Mouse (Mus musculus) mouse embryonic stem cell (cell line): ENCODE measurements around the gene Bglap2.

ENCODE experiments used
- in situ Hi-C, 2 experiments: fragments of 300-500 bp; cut with MboI; formaldehyde crosslinking; loops; 1 replicate in 1 of 2; 3 replicates in 1 of 2; pipeline ENCODE4 v1.14.3; 2019 to 2020; ENCODE audit warnings: low sequenced_read_pairs in 2 of 2, low pct_unique_long_range_greater_than_20kb in 1 of 2, mixed read lengths in 1 of 2; ENCODE audit not compliant: unreplicated experiment in 1 of 2

The Bglap2 gene

DNA sequence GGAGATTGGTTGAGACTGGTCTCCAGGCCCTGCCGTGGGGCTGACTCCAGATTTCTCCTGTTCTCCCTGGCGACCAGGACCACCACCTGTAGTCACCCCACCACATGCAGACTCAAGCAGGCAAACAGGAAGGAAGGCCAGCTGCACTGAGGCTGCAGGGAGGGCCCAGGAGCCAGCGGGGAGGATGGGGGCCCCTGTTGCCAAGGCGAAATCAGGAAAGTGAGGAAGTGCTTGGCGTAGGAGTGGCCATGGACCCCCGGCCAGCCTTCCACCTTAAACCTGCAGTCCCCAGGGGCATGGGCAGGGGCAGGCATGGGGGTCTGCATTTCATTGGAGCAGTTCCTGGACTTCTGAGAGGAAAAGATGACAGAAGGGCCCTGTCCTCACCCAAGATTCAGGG lies 17.4 kb downstream of the Bglap2 start:
- in situ Hi-C loops: no loop called here

DNA sequence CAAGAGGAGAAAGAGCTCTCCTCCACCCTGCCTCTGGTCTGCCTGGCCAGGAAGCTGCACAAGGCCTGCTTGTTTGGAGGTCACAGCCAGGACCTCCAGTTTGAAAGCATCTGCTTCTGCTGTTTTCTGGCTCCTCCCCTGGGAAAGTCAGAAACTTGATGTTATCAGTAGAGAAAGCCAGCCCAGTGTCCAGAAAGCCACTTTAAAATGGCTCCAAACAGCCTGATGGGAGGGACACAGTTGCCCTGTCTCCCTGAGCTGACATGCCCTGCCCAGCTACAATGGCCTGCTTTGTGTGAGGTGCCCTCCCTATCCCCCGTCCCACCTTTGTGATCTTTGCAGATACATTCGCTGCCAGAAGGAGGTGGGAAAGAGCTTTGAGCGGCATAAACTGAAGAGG lies 18.5 kb downstream of the Bglap2 start:
- in situ Hi-C loops: no loop called here

DNA sequence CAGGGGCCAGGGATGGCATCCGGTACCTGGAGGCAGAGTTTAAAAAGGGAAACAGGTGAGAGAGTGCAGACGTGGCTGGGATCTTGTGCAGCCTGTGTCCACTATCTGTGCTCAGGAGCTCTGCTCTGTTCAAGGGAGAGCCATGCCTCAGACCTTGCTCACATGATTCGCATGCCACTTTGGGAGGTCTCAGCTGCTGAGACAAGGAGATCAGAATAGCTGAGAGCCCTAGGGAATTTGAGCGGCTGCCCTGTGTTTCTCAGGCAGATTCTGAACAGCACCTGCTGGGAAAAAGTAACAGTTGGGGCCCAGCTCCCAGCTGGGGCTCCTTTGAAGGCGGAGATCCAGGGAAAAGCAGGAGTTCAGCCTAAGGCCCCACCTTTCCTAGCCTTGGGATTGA lies 18.9 kb downstream of the Bglap2 start:
- in situ Hi-C loops: no loop called here

DNA sequence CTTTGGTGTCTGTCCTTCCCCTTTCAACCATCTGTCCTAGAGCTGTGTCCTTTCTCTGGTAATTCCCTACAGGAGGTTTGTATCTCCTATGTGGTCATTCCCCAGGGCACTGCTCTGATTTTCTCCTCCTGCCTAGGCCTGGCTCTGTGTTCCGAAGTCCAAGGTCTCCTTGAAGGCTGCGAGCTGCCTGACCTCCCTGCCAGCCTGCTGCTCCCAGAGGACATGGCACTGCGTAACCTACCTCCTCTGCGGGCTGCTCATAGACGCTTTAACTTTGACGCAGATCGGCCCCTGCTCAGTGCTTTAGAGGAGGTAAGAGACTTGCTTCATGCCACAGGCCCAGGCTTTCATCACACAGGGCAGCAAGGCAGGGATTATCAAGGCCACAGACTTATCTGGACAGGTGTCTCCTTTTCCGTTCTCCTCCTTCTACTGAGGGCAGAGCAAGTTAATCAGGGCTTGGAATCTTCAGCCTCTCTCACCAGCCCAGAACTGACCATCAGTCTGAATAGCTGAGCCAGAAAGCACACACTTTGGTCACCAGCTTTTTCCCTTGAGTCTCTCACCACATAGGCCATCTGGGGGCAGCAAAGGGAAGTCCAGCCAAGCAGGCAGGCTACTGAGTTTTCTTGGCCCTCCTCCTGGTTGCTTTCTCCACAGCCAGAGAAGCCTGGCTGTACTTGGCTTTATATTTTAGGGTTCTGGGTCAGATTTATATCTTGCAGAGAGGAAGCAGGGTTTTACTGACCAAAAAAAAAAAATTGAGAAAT lies 23.9 kb downstream of the Bglap2 start:
- in situ Hi-C loops: loop anchor here (5.0 kb wide), 1 partner anchor 42 kb away; no protein-coding TSS in a partner anchor

DNA sequence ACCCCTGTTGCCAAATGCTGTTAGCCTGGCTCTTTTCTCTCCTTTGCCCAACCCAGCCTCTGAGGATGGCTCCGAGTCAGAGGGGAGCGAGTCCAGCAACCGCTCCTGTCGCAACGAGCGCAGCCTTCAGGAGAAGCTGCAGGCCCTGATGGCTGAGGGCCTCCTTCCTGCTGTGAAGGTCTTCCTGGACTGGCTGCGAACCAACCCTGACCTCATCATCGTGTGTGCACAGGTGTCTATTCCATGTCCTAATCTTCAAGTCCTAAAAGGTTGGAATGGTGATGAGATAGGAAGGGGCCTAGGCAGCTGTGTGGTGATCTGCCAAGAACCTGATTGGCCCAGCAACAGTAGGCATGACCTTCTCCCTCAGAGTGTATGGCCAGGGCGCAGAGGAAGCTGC lies 25.6 kb downstream of the Bglap2 start:
- in situ Hi-C loops: loop anchor here (5.0 kb wide), 1 partner anchor 41 kb away; no protein-coding TSS in a partner anchor

DNA sequence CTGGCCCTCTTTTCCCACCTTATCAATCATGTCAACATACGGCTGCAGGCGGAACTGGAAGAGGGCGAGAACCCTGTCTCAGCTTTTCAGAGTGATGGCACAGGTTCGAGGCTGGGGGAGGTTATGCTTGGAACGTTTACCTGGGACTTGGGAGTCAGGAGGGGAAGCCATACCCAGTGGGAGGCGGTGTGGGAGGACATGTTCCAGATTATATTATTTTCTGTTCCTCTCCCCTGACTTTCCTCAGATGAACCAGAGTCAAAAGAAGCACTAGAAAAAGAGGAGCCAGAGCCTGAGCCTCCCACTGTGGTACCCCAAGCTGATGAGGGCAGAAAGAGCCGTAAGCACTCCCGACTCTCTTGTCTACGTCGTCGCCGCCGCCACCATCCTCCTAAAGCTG lies 27.8 kb downstream of the Bglap2 start:
- in situ Hi-C loops: loop anchor here (5.0 kb wide), 1 partner anchor 38 kb away; no protein-coding TSS in a partner anchor

DNA sequence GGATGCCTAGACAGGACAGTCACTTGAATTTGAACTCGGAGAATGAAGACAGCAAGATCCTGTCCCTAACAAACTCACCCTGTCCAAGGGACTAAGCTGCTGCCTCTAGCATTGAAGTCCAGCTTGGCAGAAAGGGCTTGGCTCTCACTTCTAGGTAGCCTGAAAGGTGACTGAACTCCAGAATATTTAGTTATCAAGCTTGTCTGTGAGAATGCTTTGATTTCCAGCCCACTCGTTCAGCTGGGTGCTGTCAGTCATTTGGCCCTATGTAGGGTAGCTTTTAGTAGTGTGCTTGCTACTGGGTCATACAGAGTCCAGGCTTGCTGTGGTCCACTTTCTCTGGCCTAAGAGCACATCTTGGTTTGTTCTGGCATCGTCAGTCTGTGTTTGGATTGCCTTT lies 39.5 kb downstream of the Bglap2 start:
- in situ Hi-C loops: no loop called here

DNA sequence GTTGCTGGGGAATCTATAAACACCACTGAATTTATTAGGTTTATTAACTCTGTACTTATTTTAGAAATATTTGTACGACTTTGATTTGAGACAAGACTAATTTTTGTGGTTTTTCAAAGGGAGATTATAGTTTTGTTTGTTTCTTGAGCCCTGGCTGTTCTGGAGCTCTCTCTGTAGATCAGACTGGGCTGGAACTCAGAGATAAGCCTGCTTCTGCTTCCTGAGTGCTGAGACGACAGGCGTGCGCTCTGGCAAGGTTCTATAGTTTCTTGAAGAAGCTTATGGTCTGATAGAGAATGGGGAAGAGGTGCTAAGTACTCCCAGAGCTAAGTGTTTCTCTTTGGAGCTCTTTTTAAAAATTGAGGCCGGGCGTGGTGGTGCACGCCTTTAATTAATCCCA lies 40.2 kb downstream of the Bglap2 start:
- in situ Hi-C loops: no loop called here

DNA sequence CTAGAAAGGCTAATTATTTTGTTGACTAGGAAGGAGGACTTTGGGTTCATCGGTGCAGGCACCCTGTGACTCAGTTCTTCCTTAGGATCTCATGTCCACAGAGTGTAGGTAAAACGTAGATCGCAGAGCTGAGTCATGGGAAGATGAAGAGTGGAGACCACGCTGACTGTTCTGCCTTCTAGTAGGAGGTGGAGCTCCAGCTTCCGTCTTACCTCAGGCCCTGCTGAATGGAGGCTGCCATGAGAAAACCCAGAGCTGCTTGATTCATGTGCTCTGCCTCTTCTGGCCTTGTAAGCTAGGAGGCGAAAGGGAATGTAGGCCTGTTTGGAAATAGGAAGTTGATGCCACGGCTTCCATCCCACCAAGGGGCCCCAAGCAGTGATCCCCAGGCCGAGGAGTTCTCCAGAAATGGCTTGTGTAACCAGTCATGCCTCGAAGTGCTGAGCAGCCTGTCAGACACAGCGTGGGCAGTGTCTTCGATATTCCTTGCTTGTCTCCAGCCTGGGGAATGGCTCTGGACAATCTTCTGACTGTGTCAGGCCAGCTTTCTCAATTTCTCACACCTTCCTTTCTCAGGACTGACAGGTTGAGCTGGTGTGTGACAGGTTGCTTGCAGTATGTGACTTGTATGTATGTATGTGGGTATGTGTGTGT lies 41.0 kb downstream of the Bglap2 start:
- in situ Hi-C loops: no loop called here

DNA sequence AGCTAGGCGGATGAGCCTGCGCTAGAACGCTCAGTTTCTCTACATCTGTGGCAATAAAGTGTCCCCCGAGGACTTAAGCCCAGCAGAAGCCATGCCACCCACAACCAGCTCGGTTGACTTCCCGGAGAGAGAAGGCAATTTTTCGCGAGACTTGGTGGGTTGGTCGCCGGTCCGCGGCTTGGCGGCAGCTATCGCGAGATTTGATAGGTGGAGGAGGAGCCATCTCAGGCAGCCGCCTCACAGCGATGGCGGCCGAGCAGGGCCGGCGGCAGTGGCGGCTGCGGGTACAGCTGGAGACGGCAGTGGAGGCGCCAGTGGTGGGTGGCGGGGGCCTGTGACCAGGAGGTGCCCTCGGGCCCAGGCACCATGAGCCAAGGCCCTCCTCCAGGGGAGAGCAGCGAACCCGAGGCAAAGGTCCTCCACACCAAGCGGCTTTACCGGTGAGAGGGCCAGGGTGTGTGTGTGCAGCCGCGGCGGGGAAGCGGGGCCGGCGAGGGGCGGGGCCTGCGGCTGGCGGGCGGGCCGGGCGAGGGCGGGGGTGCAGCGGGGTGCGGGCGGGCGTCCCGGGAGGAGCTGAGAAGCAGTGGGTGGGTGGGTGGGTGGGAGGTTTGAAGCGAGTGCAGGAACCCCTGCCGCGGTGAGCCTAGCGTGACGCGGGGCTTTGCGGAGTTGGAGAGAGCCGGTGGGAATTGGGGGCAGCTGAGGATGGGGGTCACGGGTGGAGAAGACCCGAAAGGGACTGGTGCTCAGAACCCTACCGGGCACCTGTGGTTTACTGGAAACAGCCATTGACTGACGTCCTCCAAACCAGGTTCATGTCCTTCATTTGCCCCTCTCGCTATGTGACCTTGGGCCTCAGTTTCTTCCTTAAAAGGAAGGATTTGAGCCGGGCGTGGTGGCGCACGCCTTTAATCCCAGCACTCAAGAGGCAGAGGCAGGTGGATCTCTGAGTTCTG lies 42.2 kb downstream of the Bglap2 start, which contains the start of the genes Tmem79 and Smg5:
Gene Tmem79, minus strand, starts transcription at position 91 of the 956 bp plus-strand sequence.
Gene Smg5, plus strand, starts transcription at position 203 of the 956 bp plus-strand sequence.
- in situ Hi-C loops: no loop called here

DNA sequence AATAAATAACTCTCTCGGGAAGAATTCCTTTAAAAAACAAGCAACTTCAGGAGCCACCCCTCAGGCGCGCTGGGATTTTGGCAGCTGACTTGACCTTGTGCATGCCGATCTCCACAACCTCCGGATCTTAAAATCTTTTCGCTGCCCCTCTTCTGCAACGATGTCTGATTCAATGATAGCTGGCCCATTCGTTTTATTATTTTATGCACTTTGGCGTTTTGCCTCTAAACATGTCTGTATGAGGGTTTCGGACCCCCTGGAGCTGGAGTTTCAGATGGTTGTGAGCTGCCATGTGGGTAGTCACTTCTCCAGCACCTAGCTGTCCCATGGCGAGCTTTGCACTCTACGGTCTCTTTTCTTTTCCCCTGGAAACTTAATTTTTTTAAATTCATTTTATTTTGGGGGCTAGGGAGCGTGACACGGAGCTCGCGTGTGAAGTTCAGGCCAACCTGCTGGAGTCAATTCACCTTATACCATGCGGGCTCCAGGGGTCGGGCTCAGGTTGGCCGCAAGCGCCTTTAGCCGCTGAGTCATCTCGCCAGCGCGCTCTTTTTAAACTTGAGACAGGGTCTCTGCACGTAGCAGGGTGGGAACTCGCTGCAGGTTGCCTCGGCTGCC lies 43.0 kb downstream of the Bglap2 start:
- in situ Hi-C loops: no loop called here

DNA sequence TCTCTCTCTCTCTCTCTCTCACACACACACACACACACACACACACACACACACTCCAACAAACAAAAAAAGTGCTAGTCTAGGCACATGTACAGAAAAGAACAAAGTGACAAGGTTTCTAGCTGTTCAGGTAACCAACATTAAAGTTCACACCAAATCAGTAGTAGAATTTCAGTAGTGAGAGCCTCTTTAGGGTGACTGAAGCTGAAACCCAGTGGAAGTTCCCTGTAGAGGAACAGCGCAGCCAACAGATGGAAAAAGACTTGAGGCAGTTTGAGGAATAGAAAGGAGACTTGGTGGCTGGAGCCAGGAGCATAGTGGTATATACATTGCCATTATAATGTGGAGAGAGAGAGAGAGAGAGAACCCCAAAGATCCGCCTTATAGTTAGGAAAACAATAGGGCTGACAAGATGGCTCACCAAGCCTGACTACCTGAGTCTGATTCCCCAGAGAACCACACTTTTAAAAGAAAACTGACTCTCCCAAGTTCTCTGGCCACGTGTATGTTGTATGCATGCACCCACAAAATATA lies 43.5 kb downstream of the Bglap2 start:
- in situ Hi-C loops: no loop called here

DNA sequence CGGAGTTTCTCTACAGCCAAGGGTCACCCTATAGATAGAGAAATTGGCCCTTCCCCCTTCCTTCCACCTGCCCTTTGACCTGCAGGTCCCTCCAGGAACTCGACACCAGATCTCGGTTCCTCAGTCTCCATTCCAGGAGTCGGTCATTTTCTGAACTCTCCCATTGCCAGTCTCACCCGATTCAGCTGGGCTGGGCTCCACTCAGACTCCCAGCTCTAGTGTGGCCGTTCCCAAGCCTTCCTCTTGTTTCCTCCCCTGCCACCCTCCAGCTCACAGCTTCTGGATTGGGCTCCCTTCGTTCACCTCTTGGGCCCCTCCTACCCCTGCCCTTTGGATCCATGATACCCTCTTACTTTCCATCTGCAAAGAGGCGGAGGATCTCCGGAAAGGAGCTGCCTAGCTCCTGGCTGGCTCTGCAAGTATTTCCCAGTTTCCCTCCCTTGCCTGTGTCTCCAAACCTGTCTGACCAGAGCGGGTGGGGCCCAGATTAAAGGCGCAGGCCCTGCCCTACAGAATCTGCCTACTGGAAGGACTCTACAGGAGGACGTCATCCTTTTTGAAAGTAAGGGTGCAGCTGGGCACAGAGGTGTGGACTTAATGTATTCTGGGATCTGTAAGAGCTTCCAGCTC lies 44.4 kb downstream of the Bglap2 start:
- in situ Hi-C loops: no loop called here

DNA sequence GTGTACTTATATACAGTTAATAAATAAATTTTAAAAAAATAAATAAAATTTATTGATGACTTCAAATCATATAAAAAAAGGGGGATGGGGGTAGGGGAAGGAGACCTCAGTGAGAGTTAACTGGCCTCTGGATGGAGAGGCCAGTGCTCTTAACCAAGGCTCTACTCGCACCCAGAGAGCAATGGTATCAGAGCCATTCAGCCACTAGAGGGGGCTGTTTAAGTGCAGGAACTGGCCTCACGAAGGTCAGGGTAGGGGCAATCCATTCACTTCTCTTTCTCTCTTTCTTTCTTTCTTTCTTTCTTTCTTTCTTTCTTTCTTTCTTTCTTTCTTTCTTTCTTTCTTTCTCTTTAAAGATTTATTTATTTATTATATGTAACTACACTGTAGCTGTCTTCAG lies 47.2 kb downstream of the Bglap2 start:
- in situ Hi-C loops: no loop called here

DNA sequence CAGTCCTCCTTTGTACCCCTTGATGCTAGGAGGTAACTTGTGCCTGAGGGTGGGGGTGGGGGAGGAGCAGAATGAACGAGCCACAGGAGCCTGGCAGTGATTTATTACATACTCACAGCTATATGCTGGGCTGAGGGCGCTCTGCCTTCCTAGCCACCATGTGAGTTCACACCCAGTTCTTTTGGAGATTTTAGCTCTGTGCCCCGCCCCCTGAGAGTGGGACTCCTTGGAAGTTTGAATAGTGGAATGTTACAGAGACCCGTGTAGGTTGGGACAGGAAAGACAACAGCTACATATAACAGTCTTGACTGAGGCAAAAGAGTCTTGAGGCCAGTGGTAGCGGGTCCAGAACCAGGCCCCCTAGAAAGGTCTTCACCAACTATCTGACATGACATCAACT lies 49.5 kb downstream of the Bglap2 start:
- in situ Hi-C loops: no loop called here
